Mouse (Mus musculus) lung, postnatal 0 days (tissue): Measurements from ENCODE around the gene Rmdn2. TPM values are rescaled to one million over a fixed set of nuclear protein-coding genes. Genes with fewer than 3 reads are reported as not detected.

ENCODE experiments used
- ATAC-seq: fragments of 200-750 bp; cut with Nextera tagmentation; 2 replicates; pipeline ENCODE4 v1.8.0; 2017; ENCODE audit warnings: moderate library complexity
- DNase-seq: peaks from one replicate; pipeline ENCODE4 v3.0.0-alpha.2; 2016; ENCODE audit warnings: low spot score
- H3K27ac ChIP-seq: fragments of 300-500 bp; sonication (generic); 2 replicates; pipeline ENCODE4 v1.5.1; 2014; ENCODE audit warnings: antibody characterized with exemption, mild to moderate bottlenecking, low read length, mixed read lengths
- H3K27me3 ChIP-seq: fragments of 300-500 bp; sonication (generic); replicated peaks from 2 replicates; pipeline ENCODE4 v1.6.1; 2014; ENCODE audit warnings: low read length, mixed read lengths; ENCODE audit not compliant: insufficient read depth
- H3K36me3 ChIP-seq: fragments of 300-500 bp; sonication (generic); 2 replicates; pipeline ENCODE4 v1.6.1; 2014; ENCODE audit warnings: low read length, mixed read lengths; ENCODE audit not compliant: insufficient read depth
- H3K4me1 ChIP-seq: fragments of 300-500 bp; sonication (generic); 2 replicates; pipeline ENCODE4 v1.6.1; 2014; ENCODE audit warnings: antibody characterized with exemption, low read depth, low read length, mixed read lengths; ENCODE audit not compliant: insufficient read depth
- H3K4me2 ChIP-seq: fragments of 300-500 bp; sonication (generic); replicated peaks from 2 replicates; pipeline ENCODE4 v1.6.1; 2014; ENCODE audit warnings: low read depth, mild to moderate bottlenecking, low read length, moderate library complexity, mixed read lengths
- H3K4me3 ChIP-seq: fragments of 300-500 bp; sonication (generic); 2 replicates; pipeline ENCODE4 v1.5.1; 2014; ENCODE audit warnings: low read depth, low read length
- H3K9ac ChIP-seq: fragments of 300-500 bp; sonication (generic); replicated peaks from 2 replicates; pipeline ENCODE4 v1.6.1; 2014; ENCODE audit warnings: low read depth, mild to moderate bottlenecking
- H3K9me3 ChIP-seq: fragments of 300-500 bp; sonication (generic); 2 replicates; pipeline ENCODE4 v1.6.1; 2016; ENCODE audit warnings: low read length, mixed read lengths
- CTCF ChIP-seq: IDR thresholded peaks from 2 replicates; pipeline ENCODE4 v1.5.1; 2016; ENCODE audit warnings: antibody characterized with exemption, mild to moderate bottlenecking
- EP300 ChIP-seq: IDR thresholded peaks from 2 replicates; pipeline ENCODE4 v1.6.1; 2016; ENCODE audit warnings: antibody characterized with exemption, mild to moderate bottlenecking, control low read depth
- WGBS: fragments of 180-500 bp; shearing (Covaris S2); extraction: QIAGEN DNeasy Blood & Tissue Kit; methylation state at CpG from one replicate; pipeline ENCODE4 v1.1.7; 2014; 5-methylcytosine and 5-hydroxymethylcytosine counted together
- polyA plus RNA-seq: library from polyadenylated mRNA; unstranded; fragments of >200 nt; fragmentation: Nextera tagmentation; extraction: Ambion mirVana; gene quantifications from 2 replicates; pipeline ENCODE4 v1.2.1, GENCODE M21; 2015

The Rmdn2 gene
- polyA plus RNA-seq, 1 experiment from 2014 or later: 58.1 TPM

- DNase-seq (peak; percentile 36), ATAC-seq (no peak)
- 42% methylated on average over 5 of the region's 5 CpGs for WGBS
- no peak overlapping the region for H3K27ac ChIP-seq
- H3K9ac ChIP-seq: no peak overlapping the region
- no peaks in the 10 kb centered on the region for H3K36me3 ChIP-seq
- no peaks in the 10 kb centered on the region for H3K9me3 ChIP-seq
- no peaks in the 10 kb centered on the region for H3K4me1 ChIP-seq
- no peaks in the 10 kb centered on the region for H3K27me3 ChIP-seq
- no peak for TF ChIP-seq EP300
- TF ChIP-seq CTCF: no peak
- no peak overlapping the region for H3K4me3 ChIP-seq
- no peak overlapping the region for H3K4me2 ChIP-seq
Measured at GRCm38 (mm10) chr17:79738847-79739498, 127.3 kb downstream of the Rmdn2 start.

- Histone ChIP-seq H3K9ac (no peak overlapping the region), H3K36me3 (no peaks in the 10 kb centered on the region), H3K27me3 (no peaks in the 10 kb centered on the region), H3K4me2 (no peak overlapping the region), H3K4me1 (no peaks in the 10 kb centered on the region), H3K27ac (no peak overlapping the region), H3K9me3 (no peaks in the 10 kb centered on the region), H3K4me3 (no peak overlapping the region)
- no peak for TF ChIP-seq EP300
- no peak for TF ChIP-seq CTCF
- WGBS: 69% methylated on average over 5 of the region's 5 CpGs
- ATAC-seq (no peak), DNase-seq (no peak)
Measured at GRCm38 (mm10) chr17:79742635-79743034, 131.0 kb downstream of the Rmdn2 start.

Other genes with a start within 250 kb of the Rmdn2 start
- gene Cyp1b1, start 103.2 kb downstream of the Rmdn2 start, polyA plus RNA-seq: 1.7 and 1.9 TPM in 2 replicates